Mouse (Mus musculus): ENCODE results near the gene Filip1l.

DNA sequence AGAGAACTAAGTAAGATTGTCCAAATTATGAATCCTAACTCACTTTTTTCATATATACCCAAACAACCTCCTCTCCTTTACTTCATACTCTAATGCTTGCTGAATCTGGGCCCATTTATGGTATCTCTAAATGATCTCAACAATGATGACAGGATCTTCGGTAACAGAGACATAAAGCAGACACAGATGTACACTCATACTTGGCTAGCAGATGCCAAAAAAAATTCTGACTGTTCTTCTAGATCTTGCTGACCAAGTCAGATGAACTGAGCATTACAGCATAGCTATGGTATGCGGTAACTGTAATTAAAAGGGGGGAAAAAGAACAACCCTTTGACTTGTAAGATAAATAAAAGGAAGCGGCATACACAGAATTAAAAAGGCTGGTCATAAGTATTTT is 210.6 kb downstream of the Filip1l start:
- TF ChIP-seq POLR2A (IDR thresholded peaks at IDR 0.05; ENCODE audit: insufficient read length, low read depth) (no peak), CEBPB (IDR thresholded peaks at IDR 0.05; ENCODE audit: insufficient read depth, poor library complexity, severe bottlenecking) (0 out of 2 replicates have a peak, but pooled peaks have one; percentile 11), TCF12 (IDR thresholded peaks at IDR 0.05; ENCODE audit: insufficient read depth, poor library complexity, severe bottlenecking) (no peak), E2F4 (IDR thresholded peaks at IDR 0.05; ENCODE audit: insufficient read depth) (no peak), SRF (IDR thresholded peaks at IDR 0.05; ENCODE audit: control insufficient read depth, insufficient read length, low read depth) (no peak), POLR2AphosphoS2 (IDR thresholded peaks at IDR 0.05; ENCODE audit: insufficient read length, low read depth) (no peak), MAX (IDR thresholded peaks at IDR 0.05; ENCODE audit: low read depth) (no peak)
